In the genomic region with DNA sequence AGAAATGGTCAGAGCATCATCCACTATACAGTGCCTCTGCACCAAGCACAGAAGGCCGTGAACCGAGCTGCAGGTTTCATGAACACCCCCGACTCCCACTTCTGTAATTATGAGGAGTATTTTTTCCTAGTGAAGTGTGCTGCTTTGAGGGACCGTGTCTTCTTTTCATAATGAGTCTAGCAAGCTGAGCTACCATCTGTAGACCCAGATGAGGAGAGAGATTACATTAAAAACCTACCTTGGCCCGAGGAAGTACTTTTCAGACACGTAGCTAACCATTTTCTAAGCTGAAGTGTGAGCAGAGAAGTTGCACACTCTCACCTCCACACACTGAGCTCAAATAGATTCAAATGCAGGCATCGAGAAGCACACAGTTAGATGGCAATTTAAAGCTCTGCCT, we compare ENCODE assay signal across 18 mouse cellular contexts. TPM values are rescaled to one million over a fixed set of nuclear protein-coding genes. Genes with fewer than 3 reads are reported as not detected.
DNase-seq lines count a peak whose midpoint lies in the region; ATAC-seq lines count a peak whose summit lies in the region.
"Had no signal": no experiment of that assay in that cellular context is flagged by ENCODE, and none has a peak within 500 bp of the region (broad histone marks: within the 10 kb centered on the region; RNA-seq: fewer than 3 reads in every experiment).

No protein-coding gene starts in this region.

- H3K27ac ChIP-seq in heart, embryonic 10.5 days = peak overlapping the region; percentile 73; the same call in 1 of the 2 replicates
- H3K27ac ChIP-seq in kidney, embryonic 14.5 days (ENCODE audit: low read depth, low read length) = no peak overlapping the region
- H3K27ac ChIP-seq: embryonic facial prominence, embryonic 12.5 days; hindbrain, embryonic 15.5 days; liver, embryonic 15.5 days; midbrain, embryonic 15.5 days had no signal

- H3K27me3 ChIP-seq in heart, embryonic 10.5 days (ENCODE audit: insufficient read depth, poor library complexity, severe bottlenecking) = no peaks in the 10 kb centered on the region
- no peaks in the 10 kb centered on the region for H3K27me3 ChIP-seq in kidney, embryonic 14.5 days (ENCODE audit: control insufficient read depth, insufficient read depth, low read length)
- H3K27me3 ChIP-seq: embryonic facial prominence, embryonic 12.5 days; hindbrain, embryonic 15.5 days; kidney, embryonic 15.5 days; liver, embryonic 15.5 days; midbrain, embryonic 15.5 days; Patski had no signal

- no peaks in the 10 kb centered on the region for H3K9me3 ChIP-seq in heart, embryonic 10.5 days
- H3K9me3 ChIP-seq in kidney, embryonic 14.5 days (ENCODE audit: control insufficient read depth, low read length) = no peaks in the 10 kb centered on the region
- H3K9me3 ChIP-seq: embryonic facial prominence, embryonic 12.5 days; hindbrain, embryonic 15.5 days; kidney, embryonic 15.5 days; liver, embryonic 15.5 days; midbrain, embryonic 15.5 days had no signal

- peaks cover 44% of the 10 kb centered on the region for H3K4me1 ChIP-seq in heart, embryonic 10.5 days
- peaks cover 37% of the 10 kb centered on the region for H3K4me1 ChIP-seq in kidney, embryonic 14.5 days (ENCODE audit: control insufficient read depth, insufficient read depth, low read length)

- H3K4me3 ChIP-seq in heart, embryonic 10.5 days = no peak overlapping the region
- no peak overlapping the region for H3K4me3 ChIP-seq in kidney, embryonic 14.5 days (ENCODE audit: low read length)
- H3K4me3 ChIP-seq: embryonic facial prominence, embryonic 12.5 days; hindbrain, embryonic 15.5 days; kidney, embryonic 15.5 days; liver, embryonic 15.5 days; midbrain, embryonic 15.5 days had no signal

- no peaks in the 10 kb centered on the region for H3K36me3 ChIP-seq in heart, embryonic 10.5 days
- H3K36me3 ChIP-seq in kidney, embryonic 14.5 days (ENCODE audit: control insufficient read depth, insufficient read depth, low read length) = no peaks in the 10 kb centered on the region
- H3K36me3 ChIP-seq: embryonic facial prominence, embryonic 12.5 days; hindbrain, embryonic 15.5 days; kidney, embryonic 15.5 days; liver, embryonic 15.5 days; midbrain, embryonic 15.5 days had no signal

- 86% methylated on average over 7 of the region's 7 CpGs for WGBS in heart, embryonic 10.5 days
- 72% methylated on average over 7 of the region's 7 CpGs for WGBS in kidney, embryonic 14.5 days

- no peak overlapping the region for H3K4me2 ChIP-seq in kidney, embryonic 14.5 days (replicated peaks; ENCODE audit: low read depth, low read length)
- H3K4me2 ChIP-seq: embryonic facial prominence, embryonic 12.5 days; hindbrain, embryonic 15.5 days; kidney, embryonic 15.5 days; midbrain, embryonic 15.5 days had no signal

- intact Hi-C loops in left cerebral cortex, postnatal 25 days (cut with DNase I) = loop anchor here (5.0 kb wide), 1 partner anchor 224 kb away; no protein-coding TSS in a partner anchor

- no peak overlapping the region for H3K9ac ChIP-seq in kidney, embryonic 14.5 days (ENCODE audit: low read depth, low read length)
- H3K9ac ChIP-seq: embryonic facial prominence, embryonic 12.5 days; hindbrain, embryonic 15.5 days; kidney, embryonic 15.5 days; liver, embryonic 15.5 days; midbrain, embryonic 15.5 days had no signal

- no peak for DNase-seq in heart, embryonic 10.5 days (ENCODE audit: low spot score)
- DNase-seq in heart, adult 11 months = no peak
- DNase-seq in left cerebral cortex, postnatal 25 days (ENCODE audit: low spot score in 2 of 2) = peak; percentile 21 to 64
- no peak for DNase-seq in left cerebral cortex, adult 11 months (ENCODE audit: low spot score)
- DNase-seq in right cerebral cortex, adult 2 months (ENCODE audit: low spot score in 2 of 2) = peak; percentile 18 to 20
- DNase-seq in right cerebral cortex, postnatal 4 days = no peak
- DNase-seq in spleen, postnatal 10 days (ENCODE audit: low spot score in 2 of 2) = no peak
- DNase-seq: adrenal gland, postnatal 36 days; B cell, adult 2 months; cerebellum, postnatal 25 days; spleen, adult 18-20 months had no signal

- ATAC-seq in kidney, embryonic 14.5 days (ENCODE audit: low FRiP score, low TSS enrichment) = no peak
- ATAC-seq: midbrain, embryonic 15.5 days had no signal

RNA-seq across cellular contexts. Expression of a gene that starts 37.0 kb away (rescaled TPM):
- 20.6 and 28.8 TPM in 2 replicates for polyA plus RNA-seq in heart, embryonic 10.5 days (2016; fragmentation: Nextera tagmentation; extraction: Ambion mirVana)
- 10 to 100 TPM; 35.1 to 35.6 TPM for total RNA-seq in left cerebral cortex, postnatal 25 days (2021)
- 42.3 and 44.6 TPM in 2 replicates for polyA plus RNA-seq in kidney, embryonic 14.5 days (2014; fragmentation: Nextera tagmentation; extraction: Ambion mirVana)

Comparison
In these comparisons a context has a peak if more than half of its experiments do, and no peak if none do; other contexts are left out.
1. DNase-seq: peak in left cerebral cortex, postnatal 25 days (2 of 2) and right cerebral cortex, adult 2 months (2 of 2); none in heart, embryonic 10.5 days (single experiment), heart, adult 11 months (single experiment), left cerebral cortex, adult 11 months (single experiment), right cerebral cortex, postnatal 4 days (single experiment) and spleen, postnatal 10 days (0 of 2).